Mouse (Mus musculus) MEL (cell line): ENCODE measurements around the gene Akt1s1.

Experiments
- BHLHE40 ChIP-seq: IDR thresholded peaks from 2 replicates; pipeline ENCODE4 v1.6.1; 2012; ENCODE audit warnings: low read depth, mild to moderate bottlenecking, inconsistent platforms, low read length, improper control_type of control experiment, borderline replicate concordance
- CTCF ChIP-seq, 3 experiments: IDR thresholded peaks in 2 of 3; conservative IDR thresholded peaks in 1 of 3; 2 replicates each; pipeline ENCODE4 v1.5.1; 2011 to 2012; ENCODE audit warnings: low read length in 3 of 3, low read depth in 2 of 3, mild to moderate bottlenecking in 2 of 3, improper control_type of control experiment in 1 of 3, inconsistent platforms in 1 of 3, mixed read lengths in 1 of 3, moderate library complexity in 1 of 3; ENCODE audit not compliant: control insufficient read depth in 1 of 3, insufficient read depth in 1 of 3, poor library complexity in 1 of 3, severe bottlenecking in 1 of 3
- ELF1 ChIP-seq: IDR thresholded peaks from 2 replicates; pipeline ENCODE4 v1.6.1; 2014; ENCODE audit warnings: low read depth, mild to moderate bottlenecking, inconsistent platforms, low read length, improper control_type of control experiment, moderate library complexity
- GATA1 ChIP-seq: IDR thresholded peaks from 2 replicates; pipeline ENCODE4 v1.6.1; 2011; ENCODE audit warnings: low read depth, low read length, improper control_type of control experiment
- MAFK ChIP-seq: IDR thresholded peaks from 2 replicates; pipeline ENCODE4 v1.6.1; 2011; ENCODE audit warnings: low read depth, mild to moderate bottlenecking, low read length, improper control_type of control experiment, borderline replicate concordance
- MAX ChIP-seq: IDR thresholded peaks from 2 replicates; pipeline ENCODE4 v1.6.1; 2011; ENCODE audit warnings: low read length, improper control_type of control experiment
- POLR2A ChIP-seq, 2 experiments: IDR thresholded peaks; 2 replicates each; pipeline ENCODE4 v1.6.1; 2011 to 2012; ENCODE audit warnings: low read length in 2 of 2, mild to moderate bottlenecking in 2 of 2, control low read depth in 1 of 2, improper control_type of control experiment in 1 of 2, low read depth in 1 of 2, moderate library complexity in 1 of 2; ENCODE audit not compliant: control insufficient read depth in 1 of 2, insufficient read depth in 1 of 2, poor library complexity in 1 of 2
- SIN3A ChIP-seq: IDR thresholded peaks from 2 replicates; pipeline ENCODE4 v1.6.1; 2012; ENCODE audit warnings: low read length, improper control_type of control experiment, inconsistent platforms
- TAL1 ChIP-seq: IDR thresholded peaks from 2 replicates; pipeline ENCODE4 v1.6.1; 2012; ENCODE audit warnings: mild to moderate bottlenecking, inconsistent platforms, low read length, moderate library complexity, mixed read lengths
- TCF12 ChIP-seq: IDR thresholded peaks from 2 replicates; pipeline ENCODE4 v1.6.1; 2014; ENCODE audit warnings: low read depth, mild to moderate bottlenecking, inconsistent platforms, low read length, improper control_type of control experiment, moderate library complexity
- USF1 ChIP-seq: IDR thresholded peaks from 2 replicates; pipeline ENCODE4 v1.6.1; 2014; ENCODE audit warnings: low read depth, mild to moderate bottlenecking, inconsistent platforms, low read length, improper control_type of control experiment, moderate library complexity
- ZKSCAN1 ChIP-seq: IDR thresholded peaks from 2 replicates; pipeline ENCODE4 v1.6.1; 2012; ENCODE audit warnings: low read depth, mild to moderate bottlenecking, inconsistent platforms, low read length, improper control_type of control experiment, moderate library complexity
- ZNF384 ChIP-seq: IDR thresholded peaks from 2 replicates; pipeline ENCODE4 v1.6.1; 2012; ENCODE audit warnings: low read depth, mild to moderate bottlenecking, inconsistent platforms, low read length, improper control_type of control experiment

DNA sequence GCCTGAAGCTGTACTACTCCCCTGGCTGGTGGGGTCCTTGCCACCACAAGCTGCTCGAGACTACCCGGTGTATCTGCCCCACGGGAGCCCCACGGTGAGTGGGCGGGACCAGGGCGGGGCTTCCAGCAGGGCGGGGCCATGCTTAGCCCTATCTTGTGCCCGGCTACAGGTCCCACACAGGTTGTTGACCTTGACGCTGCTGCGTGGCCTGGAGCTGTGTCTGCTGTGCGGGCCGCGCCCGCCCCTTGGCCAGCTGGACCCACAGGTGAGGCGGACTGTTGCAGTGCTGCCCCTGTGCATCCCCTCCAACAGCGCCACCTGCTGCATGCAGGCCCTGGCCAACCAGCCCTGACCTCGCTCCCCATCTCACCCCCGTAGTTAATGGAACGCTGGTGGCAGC lies 49.8 kb downstream of the Akt1s1 start:
- TF ChIP-seq ELF1 (no peak), BHLHE40 (no peak), TCF12 (no peak), POLR2A (IDR thresholded peaks at IDR 0.05; ENCODE audit: control insufficient read depth in 1 of 2, insufficient read depth in 1 of 2, low read depth in 1 of 2, low read length in 2 of 2, poor library complexity in 1 of 2) (no peak; a peak in 1 of 4 replicates), CTCF (IDR thresholded peaks at IDR 0.05 in 2 of 3, conservative IDR thresholded peaks at IDR 0.05 in 1 of 3; ENCODE audit: control insufficient read depth in 1 of 3, insufficient read depth in 1 of 3, low read depth in 2 of 3, low read length in 3 of 3, poor library complexity in 1 of 3, severe bottlenecking in 1 of 3) (peak; percentile 26 to 53 (median 30); a peak in 5 of 6 replicates), MAX (no peak), ZNF384 (no peak), SIN3A (no peak), GATA1 (no peak), TAL1 (no peak), ZKSCAN1 (no peak), MAFK (no peak), USF1 (no peak)
